Mouse (Mus musculus): ENCODE results near the gene 4930455H04Rik.

- TF ChIP-seq CTCF (IDR thresholded peaks at IDR 0.05; ENCODE audit: low read depth) (no peak), EP300 (IDR thresholded peaks at IDR 0.05; ENCODE audit: low read depth) (no peak)
Measured at GRCm38 (mm10) chr3:116981811-116982575, 13.9 kb downstream of the 4930455H04Rik start.
